Mouse (Mus musculus) hindbrain, embryonic 14.5 days (tissue): ENCODE measurements at regions not wholly inside any gene's neighbourhood (a gene's known extent, or its start where the extent isn't known, plus 50 kb on each side); places are given as distances from the start of the nearest gene placed in this dataset.

ENCODE experiments used
- ATAC-seq: fragments of 200-750 bp; cut with Nextera tagmentation; 2 replicates; pipeline ENCODE4 v1.8.0; 2017; ENCODE audit warnings: moderate number of reproducible peaks, mild to moderate bottlenecking, moderate TSS enrichment, moderate library complexity; ENCODE audit not compliant: low FRiP score
- DNase-seq: peaks from one replicate; pipeline ENCODE4 v3.0.0-alpha.2; 2015; ENCODE audit warnings: low spot score
- H3K27ac ChIP-seq: fragments of 300-500 bp; sonication (generic); 2 replicates; pipeline ENCODE4 v1.5.1; 2014; ENCODE audit warnings: mild to moderate bottlenecking, moderate library complexity
- H3K27me3 ChIP-seq: fragments of 300-500 bp; sonication (generic); 2 replicates; pipeline ENCODE4 v1.6.1; 2014; ENCODE audit warnings: mild to moderate bottlenecking, low read length, mixed read lengths; ENCODE audit not compliant: control insufficient read depth, insufficient read depth
- H3K36me3 ChIP-seq: fragments of 300-500 bp; sonication (generic); replicated peaks from 2 replicates; pipeline ENCODE4 v1.6.1; 2014; ENCODE audit not compliant: control insufficient read depth, insufficient read depth
- H3K4me1 ChIP-seq: fragments of 300-500 bp; sonication (generic); replicated peaks from 2 replicates; pipeline ENCODE4 v1.6.1; 2014; ENCODE audit warnings: antibody characterized with exemption, low read length, mixed read lengths; ENCODE audit not compliant: control insufficient read depth, insufficient read depth
- H3K4me2 ChIP-seq: fragments of 300-500 bp; sonication (generic); replicated peaks from 2 replicates; pipeline ENCODE4 v1.6.1; 2014; ENCODE audit warnings: mild to moderate bottlenecking, moderate library complexity
- H3K4me3 ChIP-seq: fragments of 300-500 bp; sonication (generic); replicated peaks from 2 replicates; pipeline ENCODE4 v1.5.1; 2014; ENCODE audit warnings: mild to moderate bottlenecking, low read length
- H3K9ac ChIP-seq: fragments of 300-500 bp; sonication (generic); 2 replicates; pipeline ENCODE4 v1.6.1; 2014
- H3K9me3 ChIP-seq: fragments of 300-500 bp; sonication (generic); 2 replicates; pipeline ENCODE4 v1.6.1; 2016; ENCODE audit warnings: low read length; ENCODE audit not compliant: control insufficient read depth
- WGBS: fragments of 180-500 bp; shearing (Covaris S2); extraction: QIAGEN DNeasy Blood & Tissue Kit; methylation state at CpG from one replicate; pipeline ENCODE4 v1.1.7; 2014; 5-methylcytosine and 5-hydroxymethylcytosine counted together

DNA sequence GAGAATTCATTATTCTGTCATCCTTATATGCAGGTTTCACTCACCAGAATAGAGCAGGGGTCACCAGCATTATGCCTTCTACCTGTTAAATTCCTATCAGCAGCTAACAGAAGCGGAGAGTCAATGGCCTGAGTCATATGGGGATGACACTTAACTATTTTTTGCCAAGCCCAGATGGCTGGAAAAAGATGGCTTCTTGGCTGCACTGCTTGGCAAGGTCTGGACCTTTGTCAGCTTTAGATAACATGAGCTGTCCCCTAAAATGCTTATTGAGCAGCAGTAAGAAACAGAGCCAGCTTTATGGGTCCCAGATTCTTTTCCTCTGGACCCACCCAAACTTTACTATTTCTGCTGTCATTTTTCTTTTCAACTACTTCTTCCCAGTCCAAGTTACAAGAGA, 565.3 kb upstream of the Lmcd1 start:
- 83% methylated on average over 1 of the region's 1 CpGs for WGBS
- DNase-seq: no peak

DNA sequence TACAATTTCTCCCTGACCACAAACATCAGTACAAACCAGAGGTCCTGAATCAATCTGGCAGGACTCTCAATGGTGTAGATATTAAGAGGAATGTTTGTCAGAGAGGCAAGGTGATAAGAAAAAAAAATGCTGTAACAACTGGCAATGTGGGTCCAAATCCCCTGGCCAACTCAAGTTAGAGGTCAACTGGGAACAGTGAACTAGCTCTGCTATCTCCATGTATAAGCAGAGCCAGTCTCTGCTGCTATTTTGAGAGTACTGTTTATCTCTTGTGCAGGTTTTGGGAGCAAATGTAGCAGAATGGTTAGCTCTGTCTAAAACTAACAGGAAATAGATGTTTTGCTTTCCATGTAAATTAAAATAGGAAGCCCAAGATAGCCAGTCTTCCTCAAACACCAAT, 547.6 kb upstream of the Lmcd1 start:
- Histone ChIP-seq H3K4me2 (no peak overlapping the region), H3K36me3 (no peaks in the 10 kb centered on the region), H3K9me3 (no peaks in the 10 kb centered on the region), H3K27ac (no peak overlapping the region), H3K27me3 (no peaks in the 10 kb centered on the region), H3K4me1 (no peaks in the 10 kb centered on the region), H3K9ac (no peak overlapping the region), H3K4me3 (no peak overlapping the region)
- DNase-seq: no peak
- ATAC-seq: no peak

More for the DNA sequence above, 565.3 kb upstream of the Lmcd1 start:
- no peaks in the 10 kb centered on the region for H3K9me3 ChIP-seq
- ATAC-seq: no peak
- H3K27me3 ChIP-seq: no peaks in the 10 kb centered on the region
- no peak overlapping the region for H3K9ac ChIP-seq
- H3K36me3 ChIP-seq: no peaks in the 10 kb centered on the region
- H3K4me2 ChIP-seq: no peak overlapping the region
- H3K27ac ChIP-seq: no peak overlapping the region
- no peak overlapping the region for H3K4me3 ChIP-seq
- H3K4me1 ChIP-seq: no peaks in the 10 kb centered on the region

DNA sequence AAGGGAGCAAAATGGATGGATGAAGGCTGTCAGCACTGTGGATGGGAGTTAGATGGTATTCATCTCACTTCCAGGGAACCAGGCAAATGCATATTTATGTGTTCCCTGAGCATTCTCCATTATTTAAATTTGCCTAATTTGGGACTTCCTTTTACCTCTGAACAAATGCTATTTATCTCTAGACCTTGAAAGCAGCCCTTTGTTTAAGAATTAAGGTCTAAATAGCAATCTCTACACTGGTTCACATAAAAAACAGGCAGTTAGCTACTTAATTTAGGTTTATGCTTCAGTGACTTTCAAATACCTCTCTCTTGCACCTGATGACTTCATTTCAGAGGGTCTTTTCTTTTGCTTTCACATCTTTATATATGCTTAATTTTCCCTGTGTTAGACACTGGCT, 543.2 kb upstream of the Lmcd1 start:
- ATAC-seq: no peak
- Histone ChIP-seq H3K36me3 (no peaks in the 10 kb centered on the region), H3K27me3 (no peaks in the 10 kb centered on the region), H3K9me3 (no peaks in the 10 kb centered on the region), H3K4me1 (no peaks in the 10 kb centered on the region), H3K4me2 (no peak overlapping the region), H3K9ac (no peak overlapping the region), H3K27ac (no peak overlapping the region), H3K4me3 (no peak overlapping the region)
- DNase-seq: no peak

- no peak overlapping the region for H3K27ac ChIP-seq
Observed at GRCm38 (mm10) chr6:111733926-111734325, 539.6 kb upstream of the Lmcd1 start.

GRCm38 (mm10) chr6:111738983-111739382, 534.6 kb upstream of the Lmcd1 start:
- WGBS: 91% methylated on average over 1 of the region's 1 CpGs
- Histone ChIP-seq H3K9me3 (no peaks in the 10 kb centered on the region), H3K27me3 (no peaks in the 10 kb centered on the region), H3K4me2 (no peak overlapping the region), H3K9ac (no peak overlapping the region), H3K4me1 (no peaks in the 10 kb centered on the region), H3K36me3 (no peaks in the 10 kb centered on the region), H3K27ac (no peak overlapping the region), H3K4me3 (no peak overlapping the region)
- ATAC-seq (no peak), DNase-seq (no peak)

More at GRCm38 (mm10) chr6:111733926-111734325, 539.6 kb upstream of the Lmcd1 start:
- ATAC-seq (no peak), DNase-seq (no peak)
- Histone ChIP-seq H3K9me3 (no peaks in the 10 kb centered on the region), H3K4me1 (no peaks in the 10 kb centered on the region), H3K4me2 (no peak overlapping the region), H3K27me3 (no peaks in the 10 kb centered on the region), H3K36me3 (no peaks in the 10 kb centered on the region), H3K9ac (no peak overlapping the region), H3K4me3 (no peak overlapping the region)
- 89% methylated on average over 3 of the region's 3 CpGs for WGBS

DNA sequence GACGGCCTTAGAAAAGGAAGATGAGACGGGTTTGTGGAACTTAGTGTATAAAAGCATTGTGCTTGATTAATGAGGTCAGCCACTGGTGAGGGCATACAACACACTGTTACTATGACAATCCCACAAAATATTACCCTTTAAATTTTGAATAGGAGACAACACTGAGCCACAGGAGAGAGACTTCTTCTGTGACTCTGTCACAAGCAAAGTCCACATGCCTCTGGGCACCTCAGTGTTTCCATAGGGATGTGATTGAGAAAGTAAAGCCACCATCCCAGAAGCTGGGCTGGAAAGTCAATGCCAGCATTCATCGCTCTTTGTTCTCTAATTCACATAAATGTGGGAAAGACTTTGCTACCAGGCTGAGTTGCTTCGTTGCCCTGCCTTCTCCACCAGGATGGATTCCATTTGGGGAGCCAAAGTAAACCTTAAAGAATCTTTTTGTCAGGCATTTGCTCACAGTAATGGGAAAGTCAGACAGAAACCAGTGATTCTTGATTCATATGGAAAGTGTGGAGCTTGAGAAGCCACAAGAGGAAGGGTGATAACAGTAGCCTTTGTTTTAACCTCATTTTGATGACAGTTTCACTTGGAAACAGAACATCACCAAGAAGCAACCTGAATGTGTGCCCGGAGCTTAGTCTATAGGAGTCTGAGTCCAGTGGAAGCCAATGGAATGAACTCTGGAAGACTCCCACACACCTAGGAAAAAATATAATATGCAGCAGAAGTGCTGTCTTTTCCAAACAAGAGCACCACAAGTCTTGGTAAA, 491.7 kb upstream of the Lmcd1 start:
- Histone ChIP-seq H3K4me1 (no peaks in the 10 kb centered on the region), H3K9ac (no peak overlapping the region), H3K27me3 (no peaks in the 10 kb centered on the region), H3K4me3 (no peak overlapping the region), H3K27ac (no peak overlapping the region), H3K9me3 (no peaks in the 10 kb centered on the region), H3K36me3 (no peaks in the 10 kb centered on the region), H3K4me2 (no peak overlapping the region)
- 37% methylated on average over 5 of the region's 5 CpGs for WGBS
- ATAC-seq: peak; percentile 84
- DNase-seq: peak; percentile 43

DNA sequence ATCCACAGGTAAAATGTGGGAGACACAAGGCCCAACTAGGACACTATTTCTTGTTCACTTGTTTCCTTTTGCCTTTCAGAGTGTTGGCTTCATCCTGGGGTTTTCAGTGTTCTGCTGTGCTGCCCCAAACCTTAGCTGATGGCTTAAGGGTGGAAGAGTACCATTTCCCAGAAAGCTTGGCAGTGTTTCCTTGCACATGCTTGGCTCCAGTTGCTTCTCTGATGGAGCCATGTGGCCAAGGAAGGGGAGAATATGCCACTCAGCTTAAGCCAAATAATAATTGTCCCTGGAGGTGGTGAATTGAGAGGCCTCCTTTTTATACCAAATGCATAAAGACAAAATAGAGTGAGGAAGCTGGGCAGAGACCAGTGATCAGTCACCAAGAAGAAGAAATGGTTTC, 464.9 kb upstream of the Lmcd1 start:
- Histone ChIP-seq H3K27ac (no peak overlapping the region), H3K4me2 (no peak overlapping the region), H3K4me1 (no peaks in the 10 kb centered on the region), H3K9ac (no peak overlapping the region), H3K9me3 (peaks cover 5% of the 10 kb centered on the region), H3K36me3 (no peaks in the 10 kb centered on the region), H3K27me3 (no peaks in the 10 kb centered on the region), H3K4me3 (no peak overlapping the region)
- DNase-seq (no peak), ATAC-seq (no peak)

DNA sequence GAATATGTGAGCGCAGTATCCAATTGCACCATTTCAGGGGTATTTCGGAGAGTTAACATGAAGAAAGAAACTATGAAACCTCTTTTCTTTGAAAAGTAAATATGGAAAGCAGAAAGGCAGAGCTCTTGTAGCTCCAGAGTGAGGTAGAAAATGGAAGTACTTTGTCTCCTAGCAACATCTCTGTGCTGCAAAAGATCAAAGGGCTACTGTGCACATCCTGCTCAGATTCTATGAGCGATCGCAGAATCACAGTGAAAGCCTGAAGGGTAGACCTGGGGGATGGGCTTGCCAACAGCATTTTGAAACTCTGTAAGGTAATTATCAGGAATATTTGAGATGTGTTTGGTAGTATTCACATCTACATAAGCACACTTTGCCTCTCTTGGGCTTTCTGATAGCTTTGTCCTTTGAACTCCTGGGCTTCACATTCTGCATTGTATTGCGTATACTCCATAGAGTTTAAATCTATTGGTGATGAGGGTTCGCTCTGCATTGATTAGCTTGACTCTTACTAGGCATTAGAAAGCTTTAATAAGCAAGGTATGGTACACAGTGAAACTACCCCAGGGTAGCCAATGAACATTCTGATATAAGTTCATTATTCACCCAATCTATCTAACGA, 459.5 kb upstream of the Lmcd1 start:
- DNase-seq (no peak), ATAC-seq (no peak)
- H3K4me3 ChIP-seq: no peak overlapping the region
- peaks cover 5% of the 10 kb centered on the region for H3K9me3 ChIP-seq
- H3K9ac ChIP-seq: no peak overlapping the region
- no peak overlapping the region for H3K27ac ChIP-seq
- H3K36me3 ChIP-seq: no peaks in the 10 kb centered on the region
- H3K4me2 ChIP-seq: no peak overlapping the region
- WGBS: 74% methylated on average over 7 of the region's 7 CpGs
- no peaks in the 10 kb centered on the region for H3K4me1 ChIP-seq
- no peaks in the 10 kb centered on the region for H3K27me3 ChIP-seq

DNA sequence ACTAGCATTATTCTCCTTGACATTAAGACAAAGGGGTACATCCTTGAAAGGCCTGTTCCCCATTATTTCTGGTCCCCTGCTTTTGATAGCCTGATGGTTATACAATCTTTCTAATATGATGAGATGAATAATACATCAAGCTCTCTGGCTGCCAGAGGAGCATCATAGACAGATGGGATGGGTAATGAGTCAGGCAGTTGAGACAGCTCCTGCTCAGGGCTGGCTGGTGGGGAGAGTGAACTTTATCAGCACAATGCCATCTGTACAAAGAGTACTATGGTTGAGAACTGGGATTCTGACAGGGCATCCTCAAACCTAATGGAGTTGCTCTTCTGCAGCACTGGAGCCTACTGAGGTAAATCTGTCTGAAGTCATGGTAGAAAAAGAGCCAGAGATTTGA, 458.4 kb upstream of the Lmcd1 start:
- Histone ChIP-seq H3K4me1 (no peaks in the 10 kb centered on the region), H3K9ac (no peak overlapping the region), H3K27ac (no peak overlapping the region), H3K27me3 (no peaks in the 10 kb centered on the region), H3K36me3 (no peaks in the 10 kb centered on the region), H3K4me3 (no peak overlapping the region), H3K4me2 (no peak overlapping the region), H3K9me3 (peaks cover 5% of the 10 kb centered on the region)
- ATAC-seq: no peak
- no peak for DNase-seq
